Mouse (Mus musculus) stomach, postnatal 0 days (tissue): ENCODE measurements around the gene Rpl11. TPM values are rescaled to one million over a fixed set of nuclear protein-coding genes. Genes with fewer than 3 reads are reported as not detected.

Experiments used
- ATAC-seq: fragments of 200-750 bp; cut with Nextera tagmentation; 2 replicates; pipeline ENCODE4 v1.8.0; 2017; ENCODE audit not compliant: low FRiP score, low TSS enrichment
- DNase-seq: peaks from one replicate; pipeline ENCODE4 v3.0.0-alpha.2; 2016; ENCODE audit warnings: low spot score
- H3K27ac ChIP-seq: fragments of 300-500 bp; sonication (generic); replicated peaks from 2 replicates; pipeline ENCODE4 v1.5.1; 2014; ENCODE audit warnings: mild to moderate bottlenecking, control low read depth
- H3K27me3 ChIP-seq: fragments of 300-500 bp; sonication (generic); 2 replicates; pipeline ENCODE4 v1.6.1; 2014; ENCODE audit warnings: low read length; ENCODE audit not compliant: control insufficient read depth, insufficient read depth
- H3K36me3 ChIP-seq: fragments of 300-500 bp; sonication (generic); 2 replicates; pipeline ENCODE4 v1.6.1; 2014; ENCODE audit warnings: low read length, mixed read lengths; ENCODE audit not compliant: control insufficient read depth, insufficient read depth
- H3K4me1 ChIP-seq: fragments of 300-500 bp; sonication (generic); replicated peaks from 2 replicates; pipeline ENCODE4 v1.6.1; 2014; ENCODE audit warnings: antibody characterized with exemption; ENCODE audit not compliant: control insufficient read depth, insufficient read depth
- H3K4me2 ChIP-seq: fragments of 300-500 bp; sonication (generic); replicated peaks from 2 replicates; pipeline ENCODE4 v1.6.1; 2014; ENCODE audit warnings: low read depth, mild to moderate bottlenecking, control low read depth, moderate library complexity
- H3K4me3 ChIP-seq: fragments of 300-500 bp; sonication (generic); 2 replicates; pipeline ENCODE4 v1.5.1; 2014; ENCODE audit warnings: low read depth, low read length, control low read depth
- H3K9ac ChIP-seq: fragments of 300-500 bp; sonication (generic); 2 replicates; pipeline ENCODE4 v1.6.1; 2014; ENCODE audit warnings: mild to moderate bottlenecking, low read length, control low read depth, mixed read lengths
- H3K9me3 ChIP-seq: fragments of 300-500 bp; sonication (generic); 2 replicates; pipeline ENCODE4 v1.6.1; 2016; ENCODE audit warnings: low read length; ENCODE audit not compliant: control insufficient read depth
- CTCF ChIP-seq: IDR thresholded peaks from 2 replicates; pipeline ENCODE4 v1.5.1; 2016; ENCODE audit warnings: antibody characterized with exemption, low read depth, mild to moderate bottlenecking, moderate library complexity
- EP300 ChIP-seq: optimal IDR thresholded peaks from 2 replicates; pipeline ENCODE3; 2016; ENCODE audit warnings: antibody characterized with exemption
- WGBS: fragments of 180-500 bp; shearing (Covaris S2); extraction: QIAGEN DNeasy Blood & Tissue Kit; methylation state at CpG from one replicate; pipeline ENCODE4 v1.1.7; 2014; 5-methylcytosine and 5-hydroxymethylcytosine counted together
- polyA plus RNA-seq: library from polyadenylated mRNA; unstranded; fragments of >200 nt; fragmentation: Nextera tagmentation; extraction: Ambion mirVana; gene quantifications from 2 replicates; pipeline ENCODE4 v1.2.1, GENCODE M21; 2015

Rpl11 gene
- polyA plus RNA-seq, 1 experiment from 2014 or later, result 402 TPM

GRCm38 (mm10) chr4:136088364-136088763, 35.1 kb upstream of the Rpl11 start:
- Histone ChIP-seq H3K9me3 (no peaks in the 10 kb centered on the region), H3K27me3 (no peaks in the 10 kb centered on the region), H3K36me3 (no peaks in the 10 kb centered on the region), H3K4me3 (no peak overlapping the region), H3K4me2 (no peak overlapping the region), H3K27ac (no peak overlapping the region), H3K9ac (no peak overlapping the region), H3K4me1 (no peaks in the 10 kb centered on the region)
- ATAC-seq (no peak), DNase-seq (no peak)
- TF ChIP-seq EP300 (no peak), CTCF (no peak)
- WGBS, result 69% methylated on average over 5 of the region's 5 CpGs

- Histone ChIP-seq H3K4me3 (no peak overlapping the region), H3K4me1 (no peaks in the 10 kb centered on the region), H3K27ac (no peak overlapping the region), H3K4me2 (no peak overlapping the region), H3K27me3 (no peaks in the 10 kb centered on the region), H3K36me3 (no peaks in the 10 kb centered on the region), H3K9ac (no peak overlapping the region), H3K9me3 (no peaks in the 10 kb centered on the region)
- TF ChIP-seq EP300 (no peak), CTCF (no peak)
- ATAC-seq, result no peak
- WGBS, result 88% methylated on average over 5 of the region's 5 CpGs
- no peak for DNase-seq
Observed at GRCm38 (mm10) chr4:136087261-136087660, 34.0 kb upstream of the Rpl11 start.

GRCm38 (mm10) chr4:136084840-136085239, 31.6 kb upstream of the Rpl11 start:
- no peak for TF ChIP-seq EP300
- H3K4me2 ChIP-seq, result no peak overlapping the region
- no peak overlapping the region for H3K27ac ChIP-seq
- 95% methylated on average over 11 of the region's 11 CpGs for WGBS
- H3K4me1 ChIP-seq, result no peaks in the 10 kb centered on the region
- H3K9ac ChIP-seq, result no peak overlapping the region
- no peaks in the 10 kb centered on the region for H3K36me3 ChIP-seq
- DNase-seq (no peak), ATAC-seq (no peak)
- H3K4me3 ChIP-seq, result no peak overlapping the region
- peaks cover 9% of the 10 kb centered on the region for H3K27me3 ChIP-seq
- no peaks in the 10 kb centered on the region for H3K9me3 ChIP-seq

GRCm38 (mm10) chr4:136083269-136084105, 30.3 kb upstream of the Rpl11 start:
- Histone ChIP-seq H3K36me3 (no peaks in the 10 kb centered on the region), H3K27me3 (peaks cover 9% of the 10 kb centered on the region), H3K9ac (no peak overlapping the region), H3K9me3 (no peaks in the 10 kb centered on the region), H3K4me1 (no peaks in the 10 kb centered on the region), H3K4me3 (no peak overlapping the region), H3K4me2 (no peak overlapping the region), H3K27ac (no peak overlapping the region)
- no peak for ATAC-seq
- TF ChIP-seq CTCF, result no peak
- TF ChIP-seq EP300, result no peak
- WGBS, result 66% methylated on average over 17 of the region's 19 CpGs
- no peak for DNase-seq

- peak; percentile 20; the same call in 1 of the 2 replicates for ATAC-seq
- H3K36me3 ChIP-seq, result no peaks in the 10 kb centered on the region
- H3K9ac ChIP-seq, result peak overlapping the region; percentile 31
- peak overlapping the region; percentile 6; the same call in 1 of the 2 replicates for H3K4me3 ChIP-seq
- WGBS, result 3% methylated on average over 28 of the region's 28 CpGs
- peak overlapping the region; percentile 45 for H3K4me2 ChIP-seq
- H3K27me3 ChIP-seq, result peaks cover 9% of the 10 kb centered on the region
- peak; percentile 39 for DNase-seq
- no peaks in the 10 kb centered on the region for H3K4me1 ChIP-seq
- TF ChIP-seq CTCF (no peak), EP300 (no peak)
- no peaks in the 10 kb centered on the region for H3K9me3 ChIP-seq
- no peak overlapping the region for H3K27ac ChIP-seq
Observed at GRCm38 (mm10) chr4:136081729-136082128, 28.5 kb upstream of the Rpl11 start.

- Histone ChIP-seq H3K27ac (no peak overlapping the region), H3K9ac (no peak overlapping the region), H3K9me3 (no peaks in the 10 kb centered on the region), H3K27me3 (peaks cover 9% of the 10 kb centered on the region), H3K36me3 (no peaks in the 10 kb centered on the region), H3K4me3 (no peak overlapping the region), H3K4me1 (no peaks in the 10 kb centered on the region), H3K4me2 (no peak overlapping the region)
- WGBS, result 12% methylated on average over 2 of the region's 2 CpGs
- TF ChIP-seq CTCF, result no peak
- TF ChIP-seq EP300, result no peak
- DNase-seq, result no peak
- no peak for ATAC-seq
Observed at GRCm38 (mm10) chr4:136078649-136079048, 25.4 kb upstream of the Rpl11 start.
